Comparison of ENCODE assay signal across 19 mouse cellular contexts in the genomic region with DNA sequence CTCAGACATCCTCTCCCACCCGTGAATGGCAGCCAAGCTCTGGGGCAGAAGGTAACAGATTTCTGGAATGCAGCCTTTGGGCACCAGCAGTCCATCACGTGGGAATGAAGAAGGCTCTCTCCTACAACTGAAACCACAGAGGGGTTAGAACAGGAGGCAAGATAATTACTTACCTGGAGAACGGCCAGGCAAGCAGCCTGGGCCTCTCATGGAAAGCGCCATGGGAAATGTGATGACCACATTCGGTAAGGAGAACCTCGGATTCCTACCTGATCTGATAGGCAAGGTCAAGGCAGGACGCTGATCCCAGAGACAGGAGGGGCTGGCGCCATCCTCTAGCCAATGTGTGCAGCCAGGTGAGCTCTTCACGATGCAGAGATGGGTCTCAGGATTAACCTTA. TPM values are rescaled to one million over a fixed set of nuclear protein-coding genes. Genes with fewer than 3 reads are reported as not detected.
A peak's percentile ranks its signal among the peaks of the same experiment; 100 is the strongest.
DNase-seq lines count a peak whose midpoint lies in the region.
"Had no signal": no experiment of that assay in that cellular context is flagged by ENCODE, and none has a peak within 500 bp of the region (broad histone marks: within the 10 kb centered on the region; RNA-seq: fewer than 3 reads in every experiment).

No protein-coding gene starts in this region.

- no peaks in the 10 kb centered on the region for H3K4me1 ChIP-seq in heart, embryonic 10.5 days
- H3K4me1 ChIP-seq: embryonic facial prominence, embryonic 13.5 days; heart, embryonic 15.5 days; hindbrain, embryonic 13.5 days had no signal

- 82% methylated on average over 9 of the region's 9 CpGs for WGBS in heart, embryonic 10.5 days

- H3K27me3 ChIP-seq in heart, embryonic 10.5 days (ENCODE audit: insufficient read depth, poor library complexity, severe bottlenecking) = no peaks in the 10 kb centered on the region
- H3K27me3 ChIP-seq: CH12.LX; embryonic facial prominence, embryonic 13.5 days; forebrain, embryonic 12.5 days; heart, embryonic 15.5 days; hindbrain, embryonic 13.5 days had no signal

- peak; percentile 74 for DNase-seq in heart, adult 11 months
- no peak for DNase-seq in heart, embryonic 10.5 days (ENCODE audit: low spot score)
- DNase-seq in cerebellum, adult 18-20 months = peak; percentile 76 to 86
- peak; percentile 92 for DNase-seq in cerebellum, adult 9-11 months
- DNase-seq in cerebellum, postnatal 36 days = peak; percentile 74
- DNase-seq in kidney, postnatal 36 days = no peak
- no peak for DNase-seq in gastrocnemius, postnatal 4 days (ENCODE audit: low spot score in 2 of 2)
- no peak for DNase-seq in B cell, adult 2 months
- DNase-seq: adrenal gland, postnatal 25 days; gastrocnemius, postnatal 14 days; heart, postnatal 14 days; kidney, adult 11 months; kidney, adult 9 months had no signal

- H3K4me3 ChIP-seq in heart, embryonic 10.5 days = no peak overlapping the region
- H3K4me3 ChIP-seq: embryonic facial prominence, embryonic 13.5 days; forebrain, embryonic 12.5 days; heart, embryonic 15.5 days; hindbrain, embryonic 13.5 days had no signal

- no peaks in the 10 kb centered on the region for H3K9me3 ChIP-seq in heart, embryonic 10.5 days
- H3K9me3 ChIP-seq: embryonic facial prominence, embryonic 13.5 days; forebrain, embryonic 12.5 days; heart, embryonic 15.5 days; hindbrain, embryonic 13.5 days had no signal

- H3K36me3 ChIP-seq in heart, embryonic 10.5 days = no peaks in the 10 kb centered on the region
- H3K36me3 ChIP-seq: embryonic facial prominence, embryonic 13.5 days; forebrain, embryonic 12.5 days; heart, embryonic 15.5 days; hindbrain, embryonic 13.5 days had no signal

- no peak overlapping the region for H3K27ac ChIP-seq in heart, embryonic 10.5 days
- H3K27ac ChIP-seq: embryonic facial prominence, embryonic 13.5 days; forebrain, embryonic 12.5 days; heart, embryonic 15.5 days; hindbrain, embryonic 13.5 days; hindbrain, postnatal 0 days had no signal

RNA-seq across cellular contexts. Expression of gene Rora, which starts 39.6 kb away (rescaled TPM):
- 5.0 and 5.1 TPM in 2 replicates for polyA plus RNA-seq in heart, embryonic 10.5 days (2016; fragmentation: Nextera tagmentation; extraction: Ambion mirVana)
- 10 to 100 TPM; 43.6 to 48.9 TPM for total RNA-seq in gastrocnemius, postnatal 4 days (2021)

Comparison
In these comparisons a context has a peak if more than half of its experiments do, and no peak if none do; other contexts are left out.
1. DNase-seq: peak in heart, adult 11 months (single experiment), cerebellum, adult 18-20 months (2 of 2), cerebellum, adult 9-11 months (single experiment) and cerebellum, postnatal 36 days (2 of 2); none in heart, embryonic 10.5 days (single experiment), kidney, postnatal 36 days (0 of 2), gastrocnemius, postnatal 4 days (0 of 2) and B cell, adult 2 months (0 of 2).